Mouse (Mus musculus): ENCODE measurements around the gene Manbal.

Gene Manbal

GRCm38 (mm10) chr2:157434497-157434896 is 67.1 kb downstream of the Manbal start:
- no peak for DNase-seq (ENCODE audit: low spot score in 2 of 2)

GRCm38 (mm10) chr2:157436496-157436895 is 69.1 kb downstream of the Manbal start:
- DNase-seq (ENCODE audit: low spot score in 2 of 2), result no peak

GRCm38 (mm10) chr2:157437123-157437522 is 69.7 kb downstream of the Manbal start:
- DNase-seq (ENCODE audit: low spot score in 2 of 2), result no peak

- DNase-seq (ENCODE audit: low spot score in 2 of 2), result no peak
Observed at GRCm38 (mm10) chr2:157441363-157441762, 74.0 kb downstream of the Manbal start.
